Mouse (Mus musculus) brain, embryonic 14.5 days (tissue): ENCODE data around the gene Ccdc7a.

ENCODE experiments used
- CTCF ChIP-seq: fragments of 200-500 bp; IDR thresholded peaks from 2 replicates; pipeline ENCODE4 v1.5.1; 2012; ENCODE audit warnings: inconsistent platforms, mild to moderate bottlenecking, moderate library complexity, borderline replicate concordance; ENCODE audit not compliant: insufficient read depth, insufficient read length; ENCODE audit errors: extremely low read depth
- POLR2A ChIP-seq: fragments of 200-500 bp; IDR thresholded peaks from 2 replicates; pipeline ENCODE4 v1.6.1; 2012; ENCODE audit warnings: mild to moderate bottlenecking, inconsistent platforms, borderline replicate concordance; ENCODE audit not compliant: poor library complexity, insufficient read depth, insufficient read length, severe bottlenecking; ENCODE audit errors: extremely low read depth

DNA sequence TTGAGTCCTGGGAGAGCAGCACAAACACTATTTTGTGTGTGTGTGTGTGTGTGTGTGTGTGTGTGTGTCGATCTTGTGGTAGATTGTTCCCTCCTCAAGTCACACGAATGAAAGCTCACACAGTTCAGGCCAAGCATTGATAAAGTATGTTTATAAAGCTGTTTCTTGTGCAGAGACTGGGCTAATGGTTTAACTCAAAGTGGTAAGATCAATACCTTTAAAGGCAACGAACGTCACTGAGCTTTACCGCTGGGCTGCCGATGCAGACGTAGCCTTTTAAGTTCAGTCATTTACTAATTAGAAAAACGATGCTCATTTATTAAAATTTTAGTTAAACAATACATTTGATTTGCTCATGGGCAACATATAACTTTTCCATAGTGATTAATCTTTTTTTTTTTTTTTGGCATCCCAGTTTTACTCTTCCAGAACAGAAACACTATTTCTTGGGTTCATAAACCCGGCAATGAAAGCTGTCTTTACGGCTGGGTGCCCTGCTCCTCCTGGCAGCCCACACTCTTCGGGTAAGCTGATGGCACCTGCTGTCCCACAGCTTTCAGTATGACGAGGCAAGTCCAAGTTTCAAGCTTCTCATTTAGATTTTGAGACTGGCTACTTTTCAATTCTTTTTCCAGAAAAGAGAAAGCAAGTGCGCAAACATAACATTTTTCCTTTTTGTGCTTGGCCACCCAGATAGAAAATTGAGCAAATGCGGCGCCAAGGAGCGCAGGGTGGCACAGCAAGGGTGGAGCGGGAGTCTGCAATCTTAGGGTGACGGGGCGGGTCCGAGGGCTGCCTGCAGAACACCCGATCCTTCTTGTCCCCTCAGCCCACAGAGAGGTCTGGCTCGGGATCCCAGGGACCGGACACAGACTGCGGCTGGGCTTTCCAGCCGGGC, 380.5 kb downstream of the Ccdc7a start:
- TF ChIP-seq CTCF (no peak), POLR2A (no peak; the same call in 1 of the 2 replicates)
